Mouse (Mus musculus): Measurements from ENCODE around the gene Pdx1. TPM values are rescaled to one million over a fixed set of nuclear protein-coding genes. Genes with fewer than 3 reads are reported as not detected.

Gene Pdx1
- 0.25 TPM for polyA plus RNA-seq (2014; fragmentation: Illumina TruSeq; extraction: RNeasy Lipid Tissue Mini Kit (QIAGEN cat#74804); ENCODE audit: low read depth, low replicate concordance)

GRCm38 (mm10) chr5:147269926-147270672 is at the start of gene Pdx1:
TSS of gene Pdx1 (plus strand) at chr5:147269959.

GRCm38 (mm10) chr5:147306638-147307397 is 37.1 kb downstream of the Pdx1 start, which contains the start of gene Cdx2:
TSS of gene Cdx2 (minus strand) at chr5:147307270.

GRCm38 (mm10) chr5:147322183-147322582 is 52.4 kb downstream of the Pdx1 start, which contains the start of gene Urad:
TSS of gene Urad (minus strand) at chr5:147322440.

Other genes starting within 250 kb of the Pdx1 start
- 25.4 TPM for gene Lnx2, start 193.4 kb upstream of the Pdx1 start, polyA plus RNA-seq (2014; fragmentation: Illumina TruSeq; extraction: RNeasy Lipid Tissue Mini Kit (QIAGEN cat#74804); ENCODE audit: low read depth, low replicate concordance)
- gene Polr1d, start 192.9 kb upstream of the Pdx1 start, polyA plus RNA-seq (2014; fragmentation: Illumina TruSeq; extraction: RNeasy Lipid Tissue Mini Kit (QIAGEN cat#74804); ENCODE audit: low read depth, low replicate concordance) = 185 TPM
- gene Gsx1, start 81.3 kb upstream of the Pdx1 start, polyA plus RNA-seq (2014; fragmentation: Illumina TruSeq; extraction: RNeasy Lipid Tissue Mini Kit (QIAGEN cat#74804); ENCODE audit: low read depth, low replicate concordance) = not detected
- 36.4 TPM for gene Cdx2, start 37.3 kb downstream of the Pdx1 start, polyA plus RNA-seq (2014; fragmentation: Illumina TruSeq; extraction: RNeasy Lipid Tissue Mini Kit (QIAGEN cat#74804); ENCODE audit: low read depth, low replicate concordance)
- gene Urad, start 52.5 kb downstream of the Pdx1 start, polyA plus RNA-seq (2014; fragmentation: Illumina TruSeq; extraction: RNeasy Lipid Tissue Mini Kit (QIAGEN cat#74804); ENCODE audit: low read depth, low replicate concordance) = not detected
- gene Flt3, start 130.5 kb downstream of the Pdx1 start, polyA plus RNA-seq (2014; fragmentation: Illumina TruSeq; extraction: RNeasy Lipid Tissue Mini Kit (QIAGEN cat#74804); ENCODE audit: low read depth, low replicate concordance) = 0.82 TPM
- gene Pan3, start 160.2 kb downstream of the Pdx1 start, polyA plus RNA-seq (2014; fragmentation: Illumina TruSeq; extraction: RNeasy Lipid Tissue Mini Kit (QIAGEN cat#74804); ENCODE audit: low read depth, low replicate concordance) = 117 TPM